Mouse (Mus musculus): ENCODE measurements around the gene Sardh. TPM values are rescaled to one million over a fixed set of nuclear protein-coding genes. Genes with fewer than 3 reads are reported as not detected.

The Sardh gene
- total RNA-seq, 2 experiments from 2014 or later = 8.0 to 8.4 TPM

GRCm38 (mm10) chr2:27223012-27223421 is 25.1 kb downstream of the Sardh start:
- no peak for TF ChIP-seq CTCF (IDR thresholded peaks at IDR 0.05)
- intact Hi-C loops (cut with DNase I) = no loop called here
- peak; percentile 44 to 61 for DNase-seq (ENCODE audit: extremely low spot score in 1 of 2, low spot score in 2 of 2)
- H3K4me3 ChIP-seq = no peak overlapping the region
- peak overlapping the region; percentile 7; the same call in 1 of the 2 replicates for H3K27ac ChIP-seq

DNA sequence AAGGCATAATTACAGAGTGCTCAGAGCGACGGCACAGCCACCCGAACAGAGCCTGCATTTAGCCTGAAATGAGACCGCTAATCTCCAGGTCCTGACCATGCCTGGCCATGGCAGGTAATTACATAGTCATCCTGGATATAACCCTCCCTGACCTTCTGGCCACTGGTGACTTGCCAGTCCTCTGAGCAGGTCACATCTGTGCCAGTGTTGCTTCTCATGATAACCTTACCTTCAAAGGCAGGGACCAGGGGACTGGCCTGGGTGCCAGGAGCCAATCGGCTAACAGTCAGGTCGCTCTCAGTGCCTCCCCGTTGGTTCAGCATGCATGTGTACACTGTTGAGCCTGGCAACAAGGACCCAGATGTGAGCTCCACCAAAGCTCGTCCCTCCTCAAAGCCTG is 29.6 kb downstream of the Sardh start:
- Histone ChIP-seq H3K4me3 (no peak overlapping the region), H3K27ac (no peak overlapping the region)
- DNase-seq (ENCODE audit: extremely low spot score in 1 of 2, low spot score in 2 of 2) = no peak
- intact Hi-C loops (cut with DNase I) = no loop called here
- TF ChIP-seq CTCF (IDR thresholded peaks at IDR 0.05) = no peak

- H3K4me3 ChIP-seq = no peak overlapping the region
- DNase-seq (ENCODE audit: extremely low spot score in 1 of 2, low spot score in 2 of 2) = no peak
- intact Hi-C loops (cut with DNase I) = no loop called here
- TF ChIP-seq CTCF (IDR thresholded peaks at IDR 0.05) = no peak
- H3K27ac ChIP-seq = no peak overlapping the region
These were observed 30.0 kb downstream of the Sardh start for GRCm38 (mm10) chr2:27218121-27218544.

DNA sequence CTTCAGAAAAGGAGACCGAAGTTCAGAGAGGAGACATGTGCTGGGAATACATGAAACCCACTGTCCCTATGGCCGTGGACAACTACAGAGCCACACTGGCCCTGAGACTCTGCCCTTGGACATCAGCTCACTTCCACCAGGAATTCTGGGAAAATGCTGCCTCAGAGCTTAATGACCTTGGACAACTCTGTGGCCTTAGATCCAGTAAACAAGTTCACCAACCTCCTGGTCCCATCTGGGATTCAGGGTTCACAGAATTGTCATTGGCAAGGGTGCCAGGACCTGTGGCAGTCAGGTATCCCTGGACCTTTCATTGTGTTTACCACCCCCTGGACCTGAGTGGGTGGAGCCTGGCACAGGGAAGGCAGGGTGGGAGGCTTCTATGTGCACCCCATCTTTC is 32.6 kb downstream of the Sardh start:
- intact Hi-C loops (cut with DNase I) = no loop called here
- H3K4me3 ChIP-seq = no peak overlapping the region
- TF ChIP-seq CTCF (IDR thresholded peaks at IDR 0.05) = no peak
- DNase-seq (ENCODE audit: extremely low spot score in 1 of 2, low spot score in 2 of 2) = no peak
- no peak overlapping the region for H3K27ac ChIP-seq

- no peak overlapping the region for H3K4me3 ChIP-seq
- no peak; the same call in 1 of the 2 replicates for TF ChIP-seq CTCF (IDR thresholded peaks at IDR 0.05)
- peak overlapping the region; percentile 63; the same call in 1 of the 2 replicates for H3K27ac ChIP-seq
- intact Hi-C loops (cut with DNase I) = no loop called here
- DNase-seq (ENCODE audit: extremely low spot score in 1 of 2, low spot score in 2 of 2) = peak; percentile 64 to 71
These were observed 35.9 kb downstream of the Sardh start for GRCm38 (mm10) chr2:27211966-27212893.

DNA sequence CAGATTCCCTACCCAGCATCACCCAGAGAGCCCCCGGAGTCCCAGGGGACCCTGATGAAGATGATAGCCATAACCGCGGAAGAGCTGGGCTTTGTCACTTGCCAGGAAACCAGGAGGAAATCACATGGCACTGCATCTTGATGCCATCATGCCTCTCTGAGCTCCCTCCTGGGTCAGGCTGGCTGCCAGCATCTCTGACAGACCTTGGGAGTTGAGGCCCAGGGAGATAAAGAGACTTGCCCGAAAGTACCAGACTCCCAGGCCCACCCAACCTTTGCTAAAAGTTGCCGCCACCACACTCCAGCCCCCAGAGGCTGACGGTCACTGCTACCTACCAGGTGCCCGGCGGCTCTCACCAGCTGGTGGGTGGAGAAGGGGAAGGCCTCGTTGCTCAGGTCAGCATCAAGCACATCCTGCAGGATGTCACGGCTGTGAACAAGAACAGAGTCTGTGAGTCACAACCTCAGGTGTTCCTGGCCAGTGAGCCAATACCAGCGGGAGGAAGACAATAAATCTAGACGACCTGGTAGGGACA is 37.4 kb downstream of the Sardh start:
- intact Hi-C loops (cut with DNase I) = no loop called here
- no peak for DNase-seq (ENCODE audit: extremely low spot score in 1 of 2, low spot score in 2 of 2)
- TF ChIP-seq CTCF (IDR thresholded peaks at IDR 0.05) = no peak
- Histone ChIP-seq H3K27ac (no peak overlapping the region), H3K4me3 (no peak overlapping the region)

DNA sequence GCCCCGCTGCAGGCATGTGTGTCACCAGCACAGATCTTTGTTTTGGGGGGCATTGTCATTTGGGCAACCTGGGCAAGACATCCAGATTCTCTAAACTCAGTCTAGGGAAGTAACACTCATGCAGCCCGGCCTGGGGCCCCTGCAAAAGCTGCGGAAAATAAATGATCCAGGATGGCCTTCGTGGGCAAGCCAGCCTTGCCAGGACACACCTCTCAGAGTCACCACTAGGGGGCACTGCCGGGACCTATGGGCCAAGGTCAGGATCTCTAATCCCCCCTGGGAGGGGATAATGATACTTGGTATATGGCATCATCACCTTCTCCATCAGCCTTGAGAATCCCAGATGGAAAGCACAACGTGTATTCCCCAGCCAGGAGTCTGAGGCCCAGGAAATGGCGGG is 37.9 kb downstream of the Sardh start:
- peak; percentile 75 for TF ChIP-seq CTCF (IDR thresholded peaks at IDR 0.05)
- Histone ChIP-seq H3K4me3 (no peak overlapping the region), H3K27ac (no peak overlapping the region)
- intact Hi-C loops (cut with DNase I) = no loop called here
- no peak for DNase-seq (ENCODE audit: extremely low spot score in 1 of 2, low spot score in 2 of 2)

GRCm38 (mm10) chr2:27209816-27210215 is 38.3 kb downstream of the Sardh start:
- H3K4me3 ChIP-seq = no peak overlapping the region
- intact Hi-C loops (cut with DNase I) = no loop called here
- no peak for DNase-seq (ENCODE audit: extremely low spot score in 1 of 2, low spot score in 2 of 2)
- H3K27ac ChIP-seq = no peak overlapping the region
- TF ChIP-seq CTCF (IDR thresholded peaks at IDR 0.05) = no peak

DNA sequence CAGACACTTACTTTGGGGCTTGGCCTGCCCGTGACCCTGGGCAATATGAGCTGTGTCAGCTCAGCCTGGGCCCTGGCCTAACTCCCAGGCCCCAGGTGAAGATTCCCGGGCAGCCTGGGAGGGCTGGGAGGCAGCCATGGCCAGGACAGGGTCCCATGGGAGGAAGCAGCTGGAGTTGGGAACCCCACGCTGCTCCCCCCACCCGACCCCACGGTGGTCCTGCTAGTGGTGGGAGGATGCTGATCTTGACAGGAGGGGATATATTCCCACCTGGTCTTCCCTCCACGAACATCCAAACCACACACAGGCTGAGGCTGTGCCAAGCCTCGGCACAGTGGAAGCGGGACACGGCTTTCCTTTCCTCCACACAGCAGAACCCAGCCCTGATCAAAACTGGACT is 38.8 kb downstream of the Sardh start:
- DNase-seq (ENCODE audit: extremely low spot score in 1 of 2, low spot score in 2 of 2) = no peak
- H3K27ac ChIP-seq = no peak overlapping the region
- intact Hi-C loops (cut with DNase I) = no loop called here
- H3K4me3 ChIP-seq = no peak overlapping the region
- no peak for TF ChIP-seq CTCF (IDR thresholded peaks at IDR 0.05)

- H3K4me3 ChIP-seq = no peak overlapping the region
- no peak for DNase-seq (ENCODE audit: extremely low spot score in 1 of 2, low spot score in 2 of 2)
- TF ChIP-seq CTCF (IDR thresholded peaks at IDR 0.05) = no peak
- intact Hi-C loops (cut with DNase I) = no loop called here
- no peak overlapping the region for H3K27ac ChIP-seq
These were observed 41.0 kb downstream of the Sardh start for GRCm38 (mm10) chr2:27207126-27207525.

DNA sequence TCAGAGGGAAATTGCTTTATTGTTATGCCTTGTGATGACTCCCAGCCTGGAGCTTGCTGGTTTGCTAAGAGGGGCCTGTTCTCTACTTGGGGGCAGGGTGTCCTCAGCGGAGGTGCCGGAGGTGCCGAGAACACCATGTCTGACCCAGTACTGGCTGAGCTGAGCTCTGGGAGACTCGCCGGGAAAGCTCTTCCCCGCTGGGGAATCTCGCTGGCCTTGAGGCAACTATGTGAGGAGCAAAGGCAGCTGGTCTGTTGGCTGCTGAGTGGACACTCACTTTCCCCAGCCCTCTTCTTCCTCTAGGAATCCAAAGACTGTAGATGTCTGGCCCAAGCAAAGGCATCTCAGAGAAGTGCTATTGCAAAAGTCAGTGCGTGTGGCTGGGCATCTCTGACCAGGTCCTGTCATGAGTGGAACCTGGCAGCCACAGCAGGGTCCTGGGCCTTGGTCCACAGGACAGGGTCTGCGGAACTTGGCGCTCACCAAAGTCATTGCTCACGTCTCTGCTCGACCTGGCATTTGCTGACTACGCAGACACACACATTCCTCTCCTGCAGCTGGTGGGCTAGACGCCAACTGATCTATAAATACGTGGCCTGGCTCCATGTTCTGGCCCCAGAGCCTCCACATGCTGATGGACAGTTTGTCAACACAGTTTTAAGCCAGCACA is 41.9 kb downstream of the Sardh start:
- peak overlapping the region; percentile 19; the same call in 1 of the 2 replicates for H3K27ac ChIP-seq
- DNase-seq (ENCODE audit: extremely low spot score in 1 of 2, low spot score in 2 of 2) = no peak
- intact Hi-C loops (cut with DNase I) = no loop called here

GRCm38 (mm10) chr2:27205666-27206065 is 42.5 kb downstream of the Sardh start:
- no peak for TF ChIP-seq CTCF (IDR thresholded peaks at IDR 0.05)
- H3K27ac ChIP-seq = peak overlapping the region; percentile 19; the same call in 1 of the 2 replicates
- DNase-seq (ENCODE audit: extremely low spot score in 1 of 2, low spot score in 2 of 2) = no peak
- intact Hi-C loops (cut with DNase I) = no loop called here
- H3K4me3 ChIP-seq = no peak overlapping the region

More for the DNA sequence above, 41.9 kb downstream of the Sardh start:
- no peak overlapping the region for H3K4me3 ChIP-seq
- no peak for TF ChIP-seq CTCF (IDR thresholded peaks at IDR 0.05)

Data from left cerebral cortex, adult 2 months (tissue).